Mouse (Mus musculus): Measurements from ENCODE around the gene Cst3.

- TF ChIP-seq CTCF (IDR thresholded peaks at IDR 0.05; ENCODE audit: low read depth): no peak
- TF ChIP-seq EP300 (IDR thresholded peaks at IDR 0.05; ENCODE audit: low read depth): no peak
Measured at GRCm38 (mm10) chr2:148890021-148890851, 14.7 kb upstream of the Cst3 start.

Measured in liver, embryonic 14.5 days (tissue).